Mouse (Mus musculus): ENCODE results near the gene Cul9. TPM values are rescaled to one million over a fixed set of nuclear protein-coding genes. Genes with fewer than 3 reads are reported as not detected.

Gene Cul9
- total and polyA plus RNA-seq, 2 experiments from 2014 or later, result 6.1 to 20.3 TPM

GRCm38 (mm10) chr17:46487431-46487830 is 58.8 kb downstream of the Cul9 start, which contains the start of gene Ttbk1:
TSS of gene Ttbk1 (minus strand) at chr17:46487675.
- no peak within 1 kb of the TSS for H3K9ac ChIP-seq (replicated peaks; ENCODE audit: low read depth, low read length)
- H3K4me3 ChIP-seq (ENCODE audit: low read depth, low read length), result peak within 1 kb of the TSS; percentile 30
- ATAC-seq (ENCODE audit: insufficient read depth, low read depth), result no peak
- TF ChIP-seq EP300 (IDR thresholded peaks at IDR 0.05; ENCODE audit: low read depth) (no peak), CTCF (IDR thresholded peaks at IDR 0.05; ENCODE audit: low read depth) (no peak)
- H3K27ac ChIP-seq (ENCODE audit: low read depth), result no peak within 1 kb of the TSS
- WGBS, result 2% methylated on average over 29 of the region's 49 CpGs
- peaks cover 70% of the 10 kb centered on the region for H3K27me3 ChIP-seq (ENCODE audit: control insufficient read depth, insufficient read depth, low read length)
- peak within 1 kb of the TSS; percentile 53 for H3K4me2 ChIP-seq (ENCODE audit: low read depth, low read length)
- no peak for DNase-seq (ENCODE audit: low spot score)
- H3K9me3 ChIP-seq (replicated peaks; ENCODE audit: control insufficient read depth, low read length), result no peaks in the 10 kb centered on the region
- H3K36me3 ChIP-seq (replicated peaks; ENCODE audit: control insufficient read depth, insufficient read depth, low read length), result no peaks in the 10 kb centered on the region
- peaks cover 8% of the 10 kb centered on the region; the same call in 1 of the 2 replicates for H3K4me1 ChIP-seq (ENCODE audit: control insufficient read depth, insufficient read depth)

- WGBS, result 8% methylated on average over 13 of the region's 22 CpGs
- peaks cover 70% of the 10 kb centered on the region for H3K27me3 ChIP-seq (ENCODE audit: control insufficient read depth, insufficient read depth, low read length)
- no peaks in the 10 kb centered on the region for H3K36me3 ChIP-seq (replicated peaks; ENCODE audit: control insufficient read depth, insufficient read depth, low read length)
- no peaks in the 10 kb centered on the region for H3K9me3 ChIP-seq (replicated peaks; ENCODE audit: control insufficient read depth, low read length)
- no peak for DNase-seq (ENCODE audit: low spot score)
- H3K4me2 ChIP-seq (ENCODE audit: low read depth, low read length), result peak overlapping the region; percentile 53
- H3K4me1 ChIP-seq (ENCODE audit: control insufficient read depth, insufficient read depth), result peaks cover 8% of the 10 kb centered on the region; the same call in 1 of the 2 replicates
- H3K27ac ChIP-seq (ENCODE audit: low read depth), result no peak overlapping the region
- H3K4me3 ChIP-seq (ENCODE audit: low read depth, low read length), result peak overlapping the region; percentile 30
- no peak overlapping the region for H3K9ac ChIP-seq (replicated peaks; ENCODE audit: low read depth, low read length)
- TF ChIP-seq CTCF (IDR thresholded peaks at IDR 0.05; ENCODE audit: low read depth) (no peak), EP300 (IDR thresholded peaks at IDR 0.05; ENCODE audit: low read depth) (no peak)
- no peak for ATAC-seq (ENCODE audit: insufficient read depth, low read depth)
These were observed 59.2 kb downstream of the Cul9 start for GRCm38 (mm10) chr17:46486995-46487394.

- 13% methylated on average over 6 of the region's 6 CpGs for WGBS
- ATAC-seq (ENCODE audit: insufficient read depth, low read depth) (no peak; the same call in 1 of the 2 replicates), DNase-seq (ENCODE audit: low spot score) (no peak)
- H3K36me3 ChIP-seq (replicated peaks; ENCODE audit: control insufficient read depth, insufficient read depth, low read length), result no peaks in the 10 kb centered on the region
- TF ChIP-seq CTCF (IDR thresholded peaks at IDR 0.05; ENCODE audit: low read depth), result no peak; the same call in 1 of the 2 replicates
- no peak for TF ChIP-seq EP300 (IDR thresholded peaks at IDR 0.05; ENCODE audit: low read depth)
- H3K4me3 ChIP-seq (ENCODE audit: low read depth, low read length), result no peak overlapping the region
- no peak overlapping the region for H3K9ac ChIP-seq (replicated peaks; ENCODE audit: low read depth, low read length)
- peaks cover 65% of the 10 kb centered on the region for H3K27me3 ChIP-seq (ENCODE audit: control insufficient read depth, insufficient read depth, low read length)
- H3K9me3 ChIP-seq (replicated peaks; ENCODE audit: control insufficient read depth, low read length), result no peaks in the 10 kb centered on the region
- H3K27ac ChIP-seq (ENCODE audit: low read depth), result no peak overlapping the region
- no peak overlapping the region for H3K4me2 ChIP-seq (ENCODE audit: low read depth, low read length)
- H3K4me1 ChIP-seq (ENCODE audit: control insufficient read depth, insufficient read depth), result peaks cover 8% of the 10 kb centered on the region; the same call in 1 of the 2 replicates
These were observed 61.7 kb downstream of the Cul9 start for GRCm38 (mm10) chr17:46484461-46484875.

GRCm38 (mm10) chr17:46484021-46484431 is 62.2 kb downstream of the Cul9 start:
- ATAC-seq (ENCODE audit: insufficient read depth, low read depth) (0 out of 2 replicates have a peak, but pooled peaks have one; percentile 13), DNase-seq (ENCODE audit: low spot score) (peak; percentile 34)
- no peaks in the 10 kb centered on the region for H3K36me3 ChIP-seq (replicated peaks; ENCODE audit: control insufficient read depth, insufficient read depth, low read length)
- peak overlapping the region; percentile 64 for H3K4me2 ChIP-seq (ENCODE audit: low read depth, low read length)
- H3K4me1 ChIP-seq (ENCODE audit: control insufficient read depth, insufficient read depth), result peaks cover 8% of the 10 kb centered on the region; the same call in 1 of the 2 replicates
- no peaks in the 10 kb centered on the region for H3K9me3 ChIP-seq (replicated peaks; ENCODE audit: control insufficient read depth, low read length)
- H3K4me3 ChIP-seq (ENCODE audit: low read depth, low read length), result peak overlapping the region; percentile 37
- H3K27me3 ChIP-seq (ENCODE audit: control insufficient read depth, insufficient read depth, low read length), result peaks cover 63% of the 10 kb centered on the region
- H3K27ac ChIP-seq (ENCODE audit: low read depth), result no peak overlapping the region
- no peak for TF ChIP-seq EP300 (IDR thresholded peaks at IDR 0.05; ENCODE audit: low read depth)
- no peak for TF ChIP-seq CTCF (IDR thresholded peaks at IDR 0.05; ENCODE audit: low read depth)
- WGBS, result under 1% methylated on average over 13 of the region's 13 CpGs
- H3K9ac ChIP-seq (replicated peaks; ENCODE audit: low read depth, low read length), result no peak overlapping the region

- DNase-seq (ENCODE audit: low spot score) (no peak), ATAC-seq (ENCODE audit: insufficient read depth, low read depth) (peak; percentile 75; the same call in 1 of the 2 replicates)
- no peaks in the 10 kb centered on the region for H3K36me3 ChIP-seq (replicated peaks; ENCODE audit: control insufficient read depth, insufficient read depth, low read length)
- 2% methylated on average over 16 of the region's 16 CpGs for WGBS
- H3K4me1 ChIP-seq (ENCODE audit: control insufficient read depth, insufficient read depth), result peaks cover 8% of the 10 kb centered on the region; the same call in 1 of the 2 replicates
- peak overlapping the region; percentile 37 for H3K4me3 ChIP-seq (ENCODE audit: low read depth, low read length)
- H3K9me3 ChIP-seq (replicated peaks; ENCODE audit: control insufficient read depth, low read length), result no peaks in the 10 kb centered on the region
- no peak for TF ChIP-seq CTCF (IDR thresholded peaks at IDR 0.05; ENCODE audit: low read depth)
- no peak for TF ChIP-seq EP300 (IDR thresholded peaks at IDR 0.05; ENCODE audit: low read depth)
- peaks cover 59% of the 10 kb centered on the region for H3K27me3 ChIP-seq (ENCODE audit: control insufficient read depth, insufficient read depth, low read length)
- no peak overlapping the region for H3K9ac ChIP-seq (replicated peaks; ENCODE audit: low read depth, low read length)
- peak overlapping the region; percentile 64 for H3K4me2 ChIP-seq (ENCODE audit: low read depth, low read length)
- H3K27ac ChIP-seq (ENCODE audit: low read depth), result no peak overlapping the region
These were observed 62.6 kb downstream of the Cul9 start for GRCm38 (mm10) chr17:46483561-46484001.

- Histone ChIP-seq H3K9ac (replicated peaks; ENCODE audit: low read depth, low read length) (no peak overlapping the region), H3K27me3 (ENCODE audit: control insufficient read depth, insufficient read depth, low read length) (peaks cover 5% of the 10 kb centered on the region; the same call in 1 of the 2 replicates), H3K27ac (ENCODE audit: low read depth) (no peak overlapping the region), H3K4me2 (ENCODE audit: low read depth, low read length) (no peak overlapping the region), H3K36me3 (replicated peaks; ENCODE audit: control insufficient read depth, insufficient read depth, low read length) (no peaks in the 10 kb centered on the region), H3K4me3 (ENCODE audit: low read depth, low read length) (no peak overlapping the region), H3K9me3 (replicated peaks; ENCODE audit: control insufficient read depth, low read length) (no peaks in the 10 kb centered on the region), H3K4me1 (ENCODE audit: control insufficient read depth, insufficient read depth) (no peaks in the 10 kb centered on the region)
- no peak for ATAC-seq (ENCODE audit: insufficient read depth, low read depth)
- no peak for TF ChIP-seq EP300 (IDR thresholded peaks at IDR 0.05; ENCODE audit: low read depth)
- no peak for TF ChIP-seq CTCF (IDR thresholded peaks at IDR 0.05; ENCODE audit: low read depth)
- DNase-seq (ENCODE audit: low spot score), result no peak
- WGBS, result 87% methylated on average over 15 of the region's 15 CpGs
These were observed 68.9 kb downstream of the Cul9 start for GRCm38 (mm10) chr17:46477286-46477685.
